Mouse (Mus musculus) hindbrain, embryonic 13.5 days (tissue): ENCODE data around the gene Zan. TPM values are rescaled to one million over a fixed set of nuclear protein-coding genes. Genes with fewer than 3 reads are reported as not detected.

Experiments
- ATAC-seq: fragments of 200-750 bp; cut with Nextera tagmentation; 2 replicates; pipeline ENCODE4 v1.8.0; 2017; ENCODE audit warnings: moderate TSS enrichment; ENCODE audit not compliant: low FRiP score
- H3K27ac ChIP-seq: fragments of 300-500 bp; sonication (generic); 2 replicates; pipeline ENCODE4 v1.5.1; 2015; ENCODE audit warnings: inconsistent platforms, mild to moderate bottlenecking, moderate library complexity
- H3K27me3 ChIP-seq: fragments of 300-500 bp; sonication (generic); 2 replicates; pipeline ENCODE4 v1.6.1; 2015; ENCODE audit warnings: mild to moderate bottlenecking, inconsistent platforms
- H3K36me3 ChIP-seq: fragments of 300-500 bp; sonication (generic); 2 replicates; pipeline ENCODE4 v1.6.1; 2015; ENCODE audit warnings: mild to moderate bottlenecking, inconsistent platforms
- H3K4me1 ChIP-seq: fragments of 300-500 bp; sonication (generic); replicated peaks from 2 replicates; pipeline ENCODE4 v1.6.1; 2015; ENCODE audit warnings: inconsistent platforms
- H3K4me2 ChIP-seq: fragments of 300-500 bp; sonication (generic); 2 replicates; pipeline ENCODE4 v1.6.1; 2015; ENCODE audit warnings: inconsistent platforms, mild to moderate bottlenecking, moderate library complexity
- H3K4me3 ChIP-seq: fragments of 300-500 bp; sonication (generic); 2 replicates; pipeline ENCODE4 v1.5.1; 2015; ENCODE audit warnings: mild to moderate bottlenecking, inconsistent platforms
- H3K9ac ChIP-seq: fragments of 300-500 bp; sonication (generic); 2 replicates; pipeline ENCODE4 v1.6.1; 2015; ENCODE audit warnings: mild to moderate bottlenecking, inconsistent platforms
- H3K9me3 ChIP-seq: fragments of 300-500 bp; sonication (generic); 2 replicates; pipeline ENCODE4 v1.6.1; 2016; ENCODE audit warnings: inconsistent platforms
- WGBS: fragments of 180-500 bp; shearing (Covaris S2); methylation state at CpG from one replicate; pipeline ENCODE4 v1.1.7; 2015; 5-methylcytosine and 5-hydroxymethylcytosine counted together
- polyA plus RNA-seq: library from polyadenylated mRNA; unstranded; fragments of >200 nt; fragmentation: Nextera tagmentation; extraction: Ambion mirVana; gene quantifications from 2 replicates; pipeline ENCODE4 v1.2.1, GENCODE M21; 2015

The Zan gene
- polyA plus RNA-seq, 1 experiment from 2014 or later = 0.08 TPM

- Histone ChIP-seq H3K9ac (no peak overlapping the region), H3K27ac (no peak overlapping the region), H3K4me3 (no peak overlapping the region), H3K36me3 (no peaks in the 10 kb centered on the region), H3K4me1 (no peaks in the 10 kb centered on the region), H3K4me2 (no peak overlapping the region), H3K9me3 (no peaks in the 10 kb centered on the region), H3K27me3 (peaks cover 1% of the 10 kb centered on the region; the same call in 1 of the 2 replicates)
- ATAC-seq = no peak
- WGBS = 68% methylated on average over 4 of the region's 4 CpGs
Measured at GRCm38 (mm10) chr5:137491559-137491958, 14.7 kb upstream of the Zan start.

- no peak overlapping the region for H3K4me3 ChIP-seq
- H3K36me3 ChIP-seq = no peaks in the 10 kb centered on the region
- no peak overlapping the region for H3K4me2 ChIP-seq
- 86% methylated on average over 7 of the region's 7 CpGs for WGBS
- no peak for ATAC-seq
- peaks cover 22% of the 10 kb centered on the region; the same call in 1 of the 2 replicates for H3K27me3 ChIP-seq
- no peak overlapping the region for H3K27ac ChIP-seq
- H3K4me1 ChIP-seq = peaks cover 14% of the 10 kb centered on the region
- H3K9me3 ChIP-seq = no peaks in the 10 kb centered on the region
- H3K9ac ChIP-seq = no peak overlapping the region
Measured at GRCm38 (mm10) chr5:137487616-137488015, 10.8 kb upstream of the Zan start.

GRCm38 (mm10) chr5:137485851-137486155 is 8.9 kb upstream of the Zan start:
- Histone ChIP-seq H3K27me3 (peaks cover 25% of the 10 kb centered on the region; the same call in 1 of the 2 replicates), H3K36me3 (no peaks in the 10 kb centered on the region), H3K9me3 (no peaks in the 10 kb centered on the region), H3K4me3 (peak overlapping the region; percentile 25), H3K4me2 (peak overlapping the region; percentile 50), H3K4me1 (peaks cover 17% of the 10 kb centered on the region), H3K9ac (peak overlapping the region; percentile 19), H3K27ac (no peak overlapping the region)
- ATAC-seq = no peak
- WGBS = 1% methylated on average over 17 of the region's 17 CpGs

GRCm38 (mm10) chr5:137485071-137485850 is 8.4 kb upstream of the Zan start:
- WGBS = 4% methylated on average over 30 of the region's 30 CpGs
- no peak for ATAC-seq
- no peak overlapping the region for H3K27ac ChIP-seq
- peaks cover 17% of the 10 kb centered on the region for H3K4me1 ChIP-seq
- no peaks in the 10 kb centered on the region for H3K9me3 ChIP-seq
- H3K27me3 ChIP-seq = peaks cover 25% of the 10 kb centered on the region; the same call in 1 of the 2 replicates
- H3K36me3 ChIP-seq = no peaks in the 10 kb centered on the region
- peak overlapping the region; percentile 50 for H3K4me2 ChIP-seq
- peak overlapping the region; percentile 19 for H3K9ac ChIP-seq
- H3K4me3 ChIP-seq = peak overlapping the region; percentile 25

GRCm38 (mm10) chr5:137481897-137482296 is 5.0 kb upstream of the Zan start:
- H3K4me2 ChIP-seq = no peak overlapping the region
- peaks cover 17% of the 10 kb centered on the region for H3K4me1 ChIP-seq
- peaks cover 25% of the 10 kb centered on the region; the same call in 1 of the 2 replicates for H3K27me3 ChIP-seq
- no peak overlapping the region for H3K4me3 ChIP-seq
- no peak overlapping the region for H3K9ac ChIP-seq
- ATAC-seq = no peak
- H3K27ac ChIP-seq = no peak overlapping the region
- no peaks in the 10 kb centered on the region for H3K9me3 ChIP-seq
- no peaks in the 10 kb centered on the region for H3K36me3 ChIP-seq
- 10% methylated on average over 8 of the region's 8 CpGs for WGBS

- H3K4me2 ChIP-seq = no peak overlapping the region
- peaks cover 20% of the 10 kb centered on the region; the same call in 1 of the 2 replicates for H3K27me3 ChIP-seq
- H3K4me3 ChIP-seq = no peak overlapping the region
- no peak for ATAC-seq
- H3K9ac ChIP-seq = no peak overlapping the region
- no peaks in the 10 kb centered on the region for H3K9me3 ChIP-seq
- peaks cover 13% of the 10 kb centered on the region for H3K4me1 ChIP-seq
- H3K27ac ChIP-seq = no peak overlapping the region
- H3K36me3 ChIP-seq = no peaks in the 10 kb centered on the region
Measured at GRCm38 (mm10) chr5:137481138-137481537, 4.3 kb upstream of the Zan start.

- Histone ChIP-seq H3K36me3 (no peaks in the 10 kb centered on the region), H3K4me3 (no peak overlapping the region), H3K4me1 (no peaks in the 10 kb centered on the region), H3K9me3 (no peaks in the 10 kb centered on the region), H3K27me3 (no peaks in the 10 kb centered on the region), H3K9ac (no peak overlapping the region), H3K4me2 (no peak overlapping the region), H3K27ac (no peak overlapping the region)
- WGBS = 18% methylated on average over 2 of the region's 2 CpGs
- no peak for ATAC-seq
Measured at GRCm38 (mm10) chr5:137474351-137474750, 2.5 kb downstream of the Zan start.

- 70% methylated on average over 5 of the region's 5 CpGs for WGBS
- no peaks in the 10 kb centered on the region for H3K9me3 ChIP-seq
- H3K4me1 ChIP-seq = no peaks in the 10 kb centered on the region
- no peak overlapping the region for H3K9ac ChIP-seq
- H3K4me2 ChIP-seq = no peak overlapping the region
- no peak overlapping the region for H3K27ac ChIP-seq
- no peaks in the 10 kb centered on the region for H3K27me3 ChIP-seq
- H3K4me3 ChIP-seq = no peak overlapping the region
- H3K36me3 ChIP-seq = no peaks in the 10 kb centered on the region
- no peak for ATAC-seq
Measured at GRCm38 (mm10) chr5:137472252-137472904, 4.5 kb downstream of the Zan start.

- H3K4me1 ChIP-seq = no peaks in the 10 kb centered on the region
- H3K4me2 ChIP-seq = no peak overlapping the region
- no peaks in the 10 kb centered on the region for H3K27me3 ChIP-seq
- 91% methylated on average over 6 of the region's 6 CpGs for WGBS
- ATAC-seq = no peak
- no peaks in the 10 kb centered on the region for H3K36me3 ChIP-seq
- H3K9ac ChIP-seq = no peak overlapping the region
- no peaks in the 10 kb centered on the region for H3K9me3 ChIP-seq
- H3K4me3 ChIP-seq = no peak overlapping the region
- no peak overlapping the region for H3K27ac ChIP-seq
Measured at GRCm38 (mm10) chr5:137466946-137467345, 9.9 kb downstream of the Zan start.

GRCm38 (mm10) chr5:137465049-137465448 is 11.8 kb downstream of the Zan start:
- Histone ChIP-seq H3K27me3 (no peaks in the 10 kb centered on the region), H3K27ac (no peak overlapping the region), H3K4me1 (no peaks in the 10 kb centered on the region), H3K9me3 (no peaks in the 10 kb centered on the region), H3K9ac (no peak overlapping the region), H3K4me3 (no peak overlapping the region), H3K36me3 (no peaks in the 10 kb centered on the region), H3K4me2 (no peak overlapping the region)
- WGBS = 41% methylated on average over 3 of the region's 3 CpGs
- no peak for ATAC-seq

- H3K27me3 ChIP-seq = no peaks in the 10 kb centered on the region
- H3K36me3 ChIP-seq = no peaks in the 10 kb centered on the region
- no peak for ATAC-seq
- no peaks in the 10 kb centered on the region for H3K9me3 ChIP-seq
- H3K9ac ChIP-seq = no peak overlapping the region
- WGBS = 62% methylated on average over 7 of the region's 7 CpGs
- H3K4me1 ChIP-seq = no peaks in the 10 kb centered on the region
- no peak overlapping the region for H3K4me3 ChIP-seq
- H3K27ac ChIP-seq = no peak overlapping the region
- H3K4me2 ChIP-seq = no peak overlapping the region
Measured at GRCm38 (mm10) chr5:137455866-137456591, 20.8 kb downstream of the Zan start.

GRCm38 (mm10) chr5:137455206-137455605 is 21.7 kb downstream of the Zan start:
- Histone ChIP-seq H3K9ac (no peak overlapping the region), H3K27me3 (no peaks in the 10 kb centered on the region), H3K4me3 (no peak overlapping the region), H3K36me3 (no peaks in the 10 kb centered on the region), H3K9me3 (no peaks in the 10 kb centered on the region), H3K27ac (no peak overlapping the region), H3K4me1 (no peaks in the 10 kb centered on the region), H3K4me2 (no peak overlapping the region)
- WGBS = 90% methylated on average over 6 of the region's 6 CpGs
- ATAC-seq = no peak
